Mouse (Mus musculus) embryonic facial prominence, embryonic 11.5 days (tissue): ENCODE measurements around the gene Dusp7. TPM values are rescaled to one million over a fixed set of nuclear protein-coding genes. Genes with fewer than 3 reads are reported as not detected.
A peak's percentile ranks its signal among the peaks of the same experiment; 100 is the strongest.

ENCODE experiments used
- ATAC-seq: fragments of 200-750 bp; cut with Nextera tagmentation; replicated peaks from 2 replicates; pipeline ENCODE4 v1.8.0; 2017; ENCODE audit warnings: low read depth; ENCODE audit not compliant: insufficient number of reproducible peaks, low FRiP score, low TSS enrichment
- DNase-seq: peaks from one replicate; pipeline ENCODE4 v3.0.0-alpha.2; 2015; ENCODE audit warnings: low spot score
- H3K27ac ChIP-seq: fragments of 300-500 bp; sonication (generic); replicated peaks from 2 replicates; pipeline ENCODE4 v1.5.1; 2014; ENCODE audit warnings: mild to moderate bottlenecking, low read depth, low read length, control low read depth
- H3K27me3 ChIP-seq: fragments of 300-500 bp; sonication (generic); 2 replicates; pipeline ENCODE4 v1.6.1; 2014; ENCODE audit warnings: mild to moderate bottlenecking, low read length, moderate library complexity, mixed read lengths; ENCODE audit not compliant: control insufficient read depth, insufficient read depth
- H3K36me3 ChIP-seq: fragments of 300-500 bp; sonication (generic); replicated peaks from 2 replicates; pipeline ENCODE4 v1.6.1; 2014; ENCODE audit warnings: low read depth, mild to moderate bottlenecking, low read length, moderate library complexity, mixed read lengths; ENCODE audit not compliant: control insufficient read depth, insufficient read depth
- H3K4me1 ChIP-seq: fragments of 300-500 bp; sonication (generic); 2 replicates; pipeline ENCODE4 v1.6.1; 2014; ENCODE audit warnings: low read length, mixed read lengths; ENCODE audit not compliant: control insufficient read depth, insufficient read depth
- H3K4me2 ChIP-seq: fragments of 300-500 bp; sonication (generic); 2 replicates; pipeline ENCODE4 v1.6.1; 2014; ENCODE audit warnings: low read depth, mild to moderate bottlenecking, control low read depth, low read length, moderate library complexity
- H3K4me3 ChIP-seq: fragments of 300-500 bp; sonication (generic); 2 replicates; pipeline ENCODE4 v1.5.1; 2014; ENCODE audit warnings: low read depth, low read length, control low read depth
- H3K9ac ChIP-seq: fragments of 300-500 bp; sonication (generic); replicated peaks from 2 replicates; pipeline ENCODE4 v1.6.1; 2014; ENCODE audit warnings: mild to moderate bottlenecking, control low read depth, low read length
- H3K9me3 ChIP-seq: fragments of 300-500 bp; sonication (generic); replicated peaks from 2 replicates; pipeline ENCODE4 v1.6.1; 2016; ENCODE audit warnings: mild to moderate bottlenecking, low read length, inconsistent platforms, mixed read lengths; ENCODE audit not compliant: control insufficient read depth
- WGBS: fragments of 180-500 bp; shearing (Covaris S2); extraction: QIAGEN DNeasy Blood & Tissue Kit; methylation state at CpG from one replicate; pipeline ENCODE4 v1.1.7; 2014; 5-methylcytosine and 5-hydroxymethylcytosine counted together
- polyA plus RNA-seq: library from polyadenylated mRNA; unstranded; fragments of >200 nt; fragmentation: Nextera tagmentation; extraction: Ambion mirVana; gene quantifications from 2 replicates; pipeline ENCODE4 v1.2.1, GENCODE M21; 2014

Gene Dusp7
- polyA plus RNA-seq, 1 experiment from 2014 or later: 55.1 TPM

DNA sequence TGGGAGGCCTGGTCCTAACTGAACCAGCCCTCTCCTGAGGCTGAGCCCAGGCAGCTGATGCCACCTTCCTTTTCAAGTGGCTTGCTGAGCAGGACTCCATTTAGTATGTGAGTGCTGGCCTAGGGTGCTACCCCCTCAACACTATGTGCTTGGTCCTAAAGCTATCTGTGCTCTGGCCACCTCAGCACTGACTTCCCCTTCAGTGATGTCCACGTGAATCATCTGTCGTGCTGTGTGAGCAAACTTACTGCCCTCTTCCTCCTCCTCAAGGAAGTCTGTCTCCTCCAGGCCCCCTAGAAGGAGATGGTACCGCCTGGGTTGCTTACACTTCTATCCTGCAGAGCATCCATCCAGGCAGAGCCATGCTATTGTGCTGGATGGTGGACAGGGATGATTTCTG lies 35.7 kb upstream of the Dusp7 start:
- no peak for DNase-seq
- Histone ChIP-seq H3K9ac (no peak overlapping the region), H3K4me2 (no peak overlapping the region), H3K4me3 (no peak overlapping the region), H3K36me3 (no peaks in the 10 kb centered on the region; the same call in 1 of the 2 replicates), H3K27me3 (no peaks in the 10 kb centered on the region), H3K27ac (no peak overlapping the region), H3K4me1 (peaks cover under 1% of the 10 kb centered on the region; the same call in 1 of the 2 replicates), H3K9me3 (no peaks in the 10 kb centered on the region)
- WGBS: 62% methylated on average over 3 of the region's 3 CpGs
- no peak for ATAC-seq

- Histone ChIP-seq H3K36me3 (no peaks in the 10 kb centered on the region), H3K9ac (peak overlapping the region; percentile 1; the same call in 1 of the 2 replicates), H3K27ac (peak overlapping the region; percentile 80), H3K9me3 (no peaks in the 10 kb centered on the region), H3K4me3 (no peak overlapping the region), H3K4me1 (peaks cover 24% of the 10 kb centered on the region), H3K4me2 (no peak overlapping the region), H3K27me3 (no peaks in the 10 kb centered on the region)
- no peak for ATAC-seq
- DNase-seq: peak; percentile 39
- WGBS: 56% methylated on average over 9 of the region's 9 CpGs
Measured at GRCm38 (mm10) chr9:106337620-106338019, 30.8 kb upstream of the Dusp7 start.

DNA sequence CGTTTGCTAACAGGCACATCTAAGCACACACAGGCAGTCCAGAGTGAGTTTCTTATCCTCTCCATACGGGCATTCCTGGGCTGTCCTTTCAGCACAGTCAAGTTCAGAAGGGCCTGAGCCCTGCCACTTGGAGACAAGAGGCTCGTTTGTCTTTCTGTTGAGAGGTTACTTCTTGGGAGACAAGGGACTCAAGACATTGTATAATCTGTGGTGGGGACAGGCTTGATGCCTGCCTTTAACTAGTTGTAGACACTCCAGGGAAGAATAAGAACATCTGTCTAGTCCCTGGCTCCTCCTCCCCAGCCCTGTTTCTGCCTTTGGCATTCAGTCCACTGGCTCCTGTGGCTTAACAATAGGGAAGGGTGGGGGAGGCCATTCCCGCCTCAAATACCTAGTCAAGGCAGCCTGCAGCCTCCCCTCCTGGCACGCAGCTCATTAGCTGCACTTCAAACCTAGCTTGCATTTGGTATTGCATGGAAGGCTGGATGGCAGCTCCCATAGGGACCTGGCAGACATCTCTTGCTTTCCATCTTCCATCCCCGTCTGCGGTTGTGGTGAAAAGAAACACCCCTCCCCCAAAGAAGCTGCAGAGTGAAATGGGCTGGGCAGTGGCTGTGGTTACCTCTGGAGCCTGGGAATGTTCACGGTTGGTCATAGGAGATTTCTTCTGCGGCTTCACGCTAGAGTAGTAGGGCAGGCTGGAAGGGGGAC lies 29.8 kb upstream of the Dusp7 start:
- H3K4me3 ChIP-seq: no peak overlapping the region
- no peak overlapping the region for H3K4me2 ChIP-seq
- peak; percentile 30; the same call in 1 of the 2 replicates for ATAC-seq
- H3K4me1 ChIP-seq: peaks cover 24% of the 10 kb centered on the region
- peak; percentile 67 for DNase-seq
- H3K27me3 ChIP-seq: no peaks in the 10 kb centered on the region
- no peaks in the 10 kb centered on the region for H3K36me3 ChIP-seq
- peak overlapping the region; percentile 80 for H3K27ac ChIP-seq
- WGBS: 7% methylated on average over 10 of the region's 10 CpGs
- H3K9me3 ChIP-seq: no peaks in the 10 kb centered on the region
- H3K9ac ChIP-seq: 0 out of 2 replicates have a peak overlapping the region, but pooled peaks have one; percentile 1

GRCm38 (mm10) chr9:106339173-106339558 lies 29.3 kb upstream of the Dusp7 start:
- ATAC-seq (peak; percentile 48; the same call in 1 of the 2 replicates), DNase-seq (no peak)
- Histone ChIP-seq H3K4me3 (no peak overlapping the region), H3K4me1 (peaks cover 24% of the 10 kb centered on the region), H3K27me3 (no peaks in the 10 kb centered on the region), H3K4me2 (no peak overlapping the region), H3K27ac (peak overlapping the region; percentile 80), H3K9ac (0 out of 2 replicates have a peak overlapping the region, but pooled peaks have one; percentile 1), H3K36me3 (no peaks in the 10 kb centered on the region), H3K9me3 (no peaks in the 10 kb centered on the region)
- 38% methylated on average over 6 of the region's 6 CpGs for WGBS

- WGBS: 85% methylated on average over 4 of the region's 4 CpGs
- no peak overlapping the region for H3K4me3 ChIP-seq
Measured at GRCm38 (mm10) chr9:106339730-106340129, 28.7 kb upstream of the Dusp7 start.

DNA sequence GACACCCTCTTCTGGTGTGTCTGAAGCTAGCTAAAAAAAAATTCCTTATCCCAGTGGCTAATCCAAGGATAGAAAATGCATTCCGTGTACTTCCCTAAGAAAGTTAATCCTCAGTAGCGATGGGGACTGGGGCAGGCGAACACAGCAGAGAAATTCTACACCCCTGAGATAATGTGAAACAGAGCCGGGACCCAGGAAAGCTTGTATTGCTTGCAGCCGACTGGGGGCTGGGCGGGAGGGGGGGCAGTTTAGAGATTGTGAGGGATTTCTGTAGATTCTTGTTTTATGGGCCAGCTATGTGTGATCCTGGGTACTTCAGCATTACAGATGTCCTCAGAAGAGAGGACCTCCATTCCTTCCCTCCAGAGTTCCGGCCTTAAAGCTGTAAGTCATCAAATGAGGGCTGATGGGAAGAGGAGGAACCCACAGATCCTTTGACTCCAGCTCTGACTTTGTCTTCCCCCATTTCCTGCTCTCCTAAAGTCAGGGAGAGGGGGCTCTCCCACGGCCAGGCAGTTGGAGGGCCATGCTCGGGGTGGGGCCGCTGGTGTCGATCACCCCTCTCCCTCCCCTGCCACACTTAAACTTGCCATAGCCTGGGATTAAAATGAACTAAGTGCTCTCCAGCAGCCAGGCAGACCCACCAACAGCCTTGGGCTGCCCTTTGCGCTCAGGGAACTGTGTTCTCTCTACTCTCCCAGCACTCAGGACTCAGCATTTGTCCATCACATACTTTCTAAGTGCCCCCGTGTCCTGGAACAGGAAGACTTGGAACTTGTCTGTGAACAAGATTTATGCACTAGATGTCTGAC lies 27.7 kb upstream of the Dusp7 start:
- H3K4me1 ChIP-seq: peaks cover 26% of the 10 kb centered on the region
- H3K9ac ChIP-seq: peak overlapping the region; percentile 38
- WGBS: 26% methylated on average over 13 of the region's 13 CpGs
- no peak overlapping the region for H3K4me3 ChIP-seq
- ATAC-seq (peak; percentile 22; the same call in 1 of the 2 replicates), DNase-seq (peak; percentile 87)
- H3K27ac ChIP-seq: peak overlapping the region; percentile 80
- no peaks in the 10 kb centered on the region for H3K9me3 ChIP-seq
- no peak overlapping the region for H3K4me2 ChIP-seq
- H3K36me3 ChIP-seq: no peaks in the 10 kb centered on the region
- H3K27me3 ChIP-seq: no peaks in the 10 kb centered on the region

More at GRCm38 (mm10) chr9:106339730-106340129, 28.7 kb upstream of the Dusp7 start:
- no peaks in the 10 kb centered on the region for H3K36me3 ChIP-seq
- DNase-seq (no peak), ATAC-seq (no peak)
- no peaks in the 10 kb centered on the region for H3K27me3 ChIP-seq
- 0 out of 2 replicates have a peak overlapping the region, but pooled peaks have one; percentile 3 for H3K9ac ChIP-seq
- peak overlapping the region; percentile 80 for H3K27ac ChIP-seq
- H3K4me1 ChIP-seq: peaks cover 24% of the 10 kb centered on the region
- H3K9me3 ChIP-seq: no peaks in the 10 kb centered on the region
- no peak overlapping the region for H3K4me2 ChIP-seq

- Histone ChIP-seq H3K27me3 (no peaks in the 10 kb centered on the region), H3K36me3 (no peaks in the 10 kb centered on the region), H3K4me1 (peaks cover 26% of the 10 kb centered on the region), H3K9me3 (no peaks in the 10 kb centered on the region), H3K4me3 (no peak overlapping the region), H3K9ac (peak overlapping the region; percentile 38), H3K27ac (peak overlapping the region; percentile 80), H3K4me2 (no peak overlapping the region)
- ATAC-seq: no peak
- WGBS: 52% methylated on average over 3 of the region's 3 CpGs
- no peak for DNase-seq
Measured at GRCm38 (mm10) chr9:106341313-106341686, 27.1 kb upstream of the Dusp7 start.

DNA sequence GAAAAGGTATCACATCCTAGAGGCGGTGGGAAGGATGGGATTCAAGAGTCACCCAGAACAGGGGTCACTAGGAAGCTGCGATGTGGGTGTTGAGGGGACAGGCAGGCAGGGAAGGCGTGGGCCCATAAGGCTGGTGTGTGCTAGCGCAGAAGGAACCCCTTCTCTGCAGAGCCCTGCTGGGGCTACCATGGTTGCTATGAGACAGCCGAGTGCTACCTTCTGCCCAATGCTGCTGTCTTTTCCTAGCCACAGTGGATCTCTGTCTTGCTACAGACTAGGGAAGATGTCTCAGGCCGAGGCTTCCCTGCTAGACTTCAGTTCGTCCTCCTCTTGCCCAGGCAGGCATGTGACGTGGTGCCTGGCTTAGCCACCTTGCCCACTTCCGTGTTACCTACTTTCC lies 25.9 kb upstream of the Dusp7 start:
- no peaks in the 10 kb centered on the region for H3K36me3 ChIP-seq
- H3K27ac ChIP-seq: peak overlapping the region; percentile 36; the same call in 1 of the 2 replicates
- H3K9ac ChIP-seq: no peak overlapping the region

More for the DNA sequence above, 25.9 kb upstream of the Dusp7 start:
- WGBS: 83% methylated on average over 9 of the region's 9 CpGs
- no peak for DNase-seq
- H3K4me2 ChIP-seq: no peak overlapping the region
- no peak overlapping the region for H3K4me3 ChIP-seq
- no peaks in the 10 kb centered on the region for H3K27me3 ChIP-seq
- peaks cover 26% of the 10 kb centered on the region for H3K4me1 ChIP-seq
- H3K9me3 ChIP-seq: no peaks in the 10 kb centered on the region
- no peak for ATAC-seq
